Mouse (Mus musculus) heart, postnatal 0 days (tissue): ENCODE measurements at regions not wholly inside any gene's neighbourhood (a gene's known extent, or its start where the extent isn't known, plus 50 kb on each side); places are given as distances from the start of the nearest gene placed in this dataset.
"Not testable (repeated sequence)": the region's sequence is repeated elsewhere in the genome, so short reads cannot be mapped to it uniquely, and the experiment has no call there.

Experiments
- ATAC-seq: fragments of 200-750 bp; cut with Nextera tagmentation; 2 replicates; pipeline ENCODE4 v1.8.0; 2017; ENCODE audit warnings: low read depth, moderate number of reproducible peaks, moderate library complexity; ENCODE audit not compliant: insufficient read depth
- DNase-seq: peaks from one replicate; pipeline ENCODE4 v3.0.0-alpha.2; 2016; ENCODE audit warnings: low spot score
- H3K27ac ChIP-seq: fragments of 300-500 bp; sonication (generic); 2 replicates; pipeline ENCODE4 v1.5.1; 2014; ENCODE audit warnings: low read depth, mild to moderate bottlenecking
- H3K27me3 ChIP-seq: fragments of 300-500 bp; sonication (generic); 2 replicates; pipeline ENCODE4 v1.6.1; 2014; ENCODE audit warnings: low read length, mixed read lengths; ENCODE audit not compliant: control insufficient read depth, insufficient read depth
- H3K36me3 ChIP-seq: fragments of 300-500 bp; sonication (generic); replicated peaks from 2 replicates; pipeline ENCODE4 v1.6.1; 2014; ENCODE audit warnings: low read length, mixed read lengths; ENCODE audit not compliant: control insufficient read depth, insufficient read depth
- H3K4me1 ChIP-seq: fragments of 300-500 bp; sonication (generic); 2 replicates; pipeline ENCODE4 v1.6.1; 2014; ENCODE audit warnings: antibody characterized with exemption; ENCODE audit not compliant: control insufficient read depth, insufficient read depth
- H3K4me2 ChIP-seq: fragments of 300-500 bp; sonication (generic); 2 replicates; pipeline ENCODE4 v1.6.1; 2014; ENCODE audit warnings: low read depth, mild to moderate bottlenecking, low read length, moderate library complexity
- H3K4me3 ChIP-seq: fragments of 300-500 bp; sonication (generic); 2 replicates; pipeline ENCODE4 v1.5.1; 2014; ENCODE audit warnings: low read depth, low read length
- H3K9ac ChIP-seq: fragments of 300-500 bp; sonication (generic); replicated peaks from 2 replicates; pipeline ENCODE4 v1.6.1; 2014; ENCODE audit warnings: low read depth, low read length, mixed read lengths
- H3K9me3 ChIP-seq: fragments of 300-500 bp; sonication (generic); replicated peaks from 2 replicates; pipeline ENCODE4 v1.6.1; 2016; ENCODE audit warnings: low read length; ENCODE audit not compliant: control insufficient read depth
- CTCF ChIP-seq: IDR thresholded peaks from 2 replicates; pipeline ENCODE4 v1.5.1; 2016; ENCODE audit warnings: antibody characterized with exemption, control low read depth, low read depth
- EP300 ChIP-seq: IDR thresholded peaks from 2 replicates; pipeline ENCODE4 v1.6.1; 2016; ENCODE audit warnings: antibody characterized with exemption, low read depth
- WGBS: fragments of 180-500 bp; shearing (Covaris S2); extraction: QIAGEN DNeasy Blood & Tissue Kit; methylation state at CpG from one replicate; pipeline ENCODE4 v1.1.7; 2014; 5-methylcytosine and 5-hydroxymethylcytosine counted together

DNA sequence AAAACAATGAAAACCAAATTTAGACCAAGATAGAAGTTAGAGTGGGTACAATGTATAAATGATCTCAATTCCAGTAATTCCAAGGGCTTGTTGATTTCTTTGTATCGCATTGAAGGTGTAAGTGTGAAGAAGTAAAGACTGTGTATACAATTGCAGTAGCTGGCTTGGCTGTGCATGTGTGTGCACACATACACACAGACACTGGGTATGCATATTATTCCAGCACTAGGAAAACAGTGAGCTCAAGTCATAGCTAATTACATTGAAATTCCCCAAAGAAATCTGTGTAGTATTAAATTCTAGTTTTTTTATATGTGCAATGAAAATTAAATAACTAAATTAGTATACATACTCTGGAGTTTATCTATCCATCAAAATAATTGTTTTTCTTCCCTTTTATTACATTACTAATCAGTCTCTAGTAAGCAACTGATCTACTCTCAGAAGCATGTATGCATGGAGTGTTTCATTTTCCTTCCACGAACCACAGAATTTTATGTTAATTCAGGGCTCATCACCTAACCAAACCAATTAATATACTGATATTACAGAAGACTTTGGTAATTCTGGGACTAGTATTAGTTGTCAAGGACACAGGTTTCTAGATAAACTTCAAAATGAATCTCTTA lies 56.5 kb downstream of the Gm8797 start:
- H3K9me3 ChIP-seq = no peaks in the 10 kb centered on the region
- 85% methylated on average over 2 of the region's 2 CpGs for WGBS
- no peaks in the 10 kb centered on the region for H3K27me3 ChIP-seq
- no peaks in the 10 kb centered on the region for H3K4me1 ChIP-seq
- TF ChIP-seq CTCF (no peak), EP300 (no peak)
- H3K9ac ChIP-seq = no peak overlapping the region
- H3K36me3 ChIP-seq = no peaks in the 10 kb centered on the region
- no peak overlapping the region for H3K4me3 ChIP-seq
- H3K27ac ChIP-seq = no peak overlapping the region
- no peak for ATAC-seq
- no peak for DNase-seq
- no peak overlapping the region for H3K4me2 ChIP-seq

DNA sequence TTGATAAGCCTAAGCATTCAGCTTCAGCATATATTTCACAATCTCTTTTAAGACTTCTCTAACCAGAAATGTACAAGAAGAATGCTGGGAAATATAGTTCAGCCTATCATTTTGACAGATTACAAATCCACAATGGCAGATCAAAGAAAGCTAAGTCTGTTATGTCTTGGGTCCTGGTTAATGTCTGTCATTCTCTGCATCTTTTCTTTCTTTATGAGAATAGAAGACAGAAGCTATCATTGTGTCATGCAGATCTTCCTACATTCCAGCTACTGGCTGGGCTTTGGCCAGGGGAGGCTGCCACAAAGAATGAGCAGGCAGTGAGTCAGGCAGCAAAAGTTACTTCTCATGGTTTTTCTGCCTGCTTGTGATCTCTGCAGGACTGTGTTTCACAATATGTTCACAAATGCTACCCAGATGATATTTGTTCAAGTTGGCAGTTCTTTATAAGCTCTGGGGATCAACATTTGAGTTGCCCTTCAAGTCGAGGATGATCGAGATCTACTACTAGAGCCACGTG lies 60.5 kb downstream of the Gm8797 start:
- no peaks in the 10 kb centered on the region for H3K9me3 ChIP-seq
- 79% methylated on average over 3 of the region's 3 CpGs for WGBS
- no peaks in the 10 kb centered on the region for H3K4me1 ChIP-seq
- H3K9ac ChIP-seq = no peak overlapping the region
- ATAC-seq (no peak), DNase-seq (no peak)
- TF ChIP-seq EP300 = no peak
- no peak for TF ChIP-seq CTCF
- H3K27ac ChIP-seq = no peak overlapping the region
- H3K36me3 ChIP-seq = no peaks in the 10 kb centered on the region
- no peaks in the 10 kb centered on the region for H3K27me3 ChIP-seq
- no peak overlapping the region for H3K4me3 ChIP-seq
- no peak overlapping the region for H3K4me2 ChIP-seq

GRCm38 (mm10) chr3:5820243-5820642 lies 69.6 kb downstream of the Gm8797 start:
- H3K36me3 ChIP-seq, H3K27me3 ChIP-seq, H3K9me3 ChIP-seq, H3K4me2 ChIP-seq, H3K4me3 ChIP-seq, H3K9ac ChIP-seq, H3K4me1 ChIP-seq, ATAC-seq, H3K27ac ChIP-seq, DNase-seq: not testable (repeated sequence)
- WGBS = 75% methylated on average over 7 of the region's 7 CpGs

- H3K9me3 ChIP-seq, H3K9ac ChIP-seq, H3K27ac ChIP-seq, DNase-seq, H3K4me2 ChIP-seq, H3K36me3 ChIP-seq, H3K27me3 ChIP-seq, H3K4me3 ChIP-seq, ATAC-seq, H3K4me1 ChIP-seq: not testable (repeated sequence)
- 34% methylated on average over 18 of the region's 20 CpGs for WGBS
Measured at GRCm38 (mm10) chr3:5860237-5860636, 109.6 kb downstream of the Gm8797 start.

- TF ChIP-seq CTCF (no peak), EP300 (no peak)
- Histone ChIP-seq H3K9me3 (no peaks in the 10 kb centered on the region), H3K4me1 (no peaks in the 10 kb centered on the region), H3K36me3 (no peaks in the 10 kb centered on the region), H3K4me2 (no peak overlapping the region), H3K27ac (no peak overlapping the region), H3K27me3 (no peaks in the 10 kb centered on the region), H3K4me3 (no peak overlapping the region), H3K9ac (no peak overlapping the region)
- no peak for ATAC-seq
- 61% methylated on average over 2 of the region's 2 CpGs for WGBS
- no peak for DNase-seq
Measured at GRCm38 (mm10) chr3:5870407-5870806, 119.8 kb downstream of the Gm8797 start.

DNA sequence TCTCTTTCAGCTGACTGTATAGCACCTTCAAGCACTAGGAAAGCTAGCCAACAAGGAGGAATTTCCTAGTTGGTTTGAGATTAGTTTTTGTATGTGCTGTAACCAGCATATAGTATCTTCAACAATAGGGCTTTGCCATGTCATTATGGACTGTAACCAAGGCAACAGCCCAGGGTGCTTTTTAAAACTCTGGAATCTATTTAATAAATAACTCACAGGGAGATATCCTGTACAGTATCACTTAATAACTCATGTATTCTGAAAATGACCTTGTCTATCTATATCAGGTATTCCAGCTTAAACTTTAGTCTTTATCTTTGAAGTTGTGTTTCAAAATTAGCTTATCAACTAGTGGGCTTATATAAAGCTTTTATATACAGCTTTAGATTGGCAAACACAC lies 128.5 kb downstream of the Gm8797 start:
- no peak for ATAC-seq
- DNase-seq = no peak
- Histone ChIP-seq H3K4me1 (no peaks in the 10 kb centered on the region), H3K4me3 (no peak overlapping the region), H3K27ac (no peak overlapping the region), H3K9ac (no peak overlapping the region), H3K9me3 (no peaks in the 10 kb centered on the region), H3K4me2 (no peak overlapping the region), H3K36me3 (no peaks in the 10 kb centered on the region), H3K27me3 (no peaks in the 10 kb centered on the region)
- no peak for TF ChIP-seq EP300
